Mouse (Mus musculus) hindbrain, embryonic 11.5 days (tissue): ENCODE data around the gene Slc7a6. TPM values are rescaled to one million over a fixed set of nuclear protein-coding genes. Genes with fewer than 3 reads are reported as not detected.

ENCODE experiments used
- ATAC-seq: fragments of 200-750 bp; cut with Nextera tagmentation; 2 replicates; pipeline ENCODE4 v1.8.0; 2017; ENCODE audit warnings: mild to moderate bottlenecking, moderate TSS enrichment, moderate library complexity; ENCODE audit not compliant: low FRiP score
- DNase-seq: peaks from one replicate; pipeline ENCODE4 v3.0.0-alpha.2; 2015; ENCODE audit warnings: low spot score
- H3K27ac ChIP-seq: fragments of 300-500 bp; sonication (generic); 2 replicates; pipeline ENCODE4 v1.5.1; 2014; ENCODE audit warnings: mild to moderate bottlenecking, low read depth, low read length
- H3K27me3 ChIP-seq: fragments of 300-500 bp; sonication (generic); 2 replicates; pipeline ENCODE4 v1.6.1; 2014; ENCODE audit warnings: mild to moderate bottlenecking, low read length, moderate library complexity, mixed read lengths; ENCODE audit not compliant: control insufficient read depth, insufficient read depth
- H3K36me3 ChIP-seq: fragments of 300-500 bp; sonication (generic); 2 replicates; pipeline ENCODE4 v1.6.1; 2014; ENCODE audit warnings: mild to moderate bottlenecking, low read length, moderate library complexity, mixed read lengths; ENCODE audit not compliant: control insufficient read depth, insufficient read depth
- H3K4me1 ChIP-seq: fragments of 300-500 bp; sonication (generic); replicated peaks from 2 replicates; pipeline ENCODE4 v1.6.1; 2014; ENCODE audit warnings: low read length, mixed read lengths; ENCODE audit not compliant: control insufficient read depth, insufficient read depth
- H3K4me2 ChIP-seq: fragments of 300-500 bp; sonication (generic); replicated peaks from 2 replicates; pipeline ENCODE4 v1.6.1; 2014; ENCODE audit warnings: mild to moderate bottlenecking, low read depth, low read length
- H3K4me3 ChIP-seq: fragments of 300-500 bp; sonication (generic); 2 replicates; pipeline ENCODE4 v1.5.1; 2014; ENCODE audit warnings: low read depth, low read length
- H3K9ac ChIP-seq: fragments of 300-500 bp; sonication (generic); 2 replicates; pipeline ENCODE4 v1.6.1; 2014; ENCODE audit warnings: low read depth, low read length
- H3K9me3 ChIP-seq: fragments of 300-500 bp; sonication (generic); 2 replicates; pipeline ENCODE4 v1.6.1; 2016; ENCODE audit warnings: low read length; ENCODE audit not compliant: control insufficient read depth
- WGBS: fragments of 180-500 bp; shearing (Covaris S2); extraction: QIAGEN DNeasy Blood & Tissue Kit; methylation state at CpG from one replicate; pipeline ENCODE4 v1.1.7; 2014; 5-methylcytosine and 5-hydroxymethylcytosine counted together
- polyA plus RNA-seq: library from polyadenylated mRNA; unstranded; fragments of >200 nt; fragmentation: Nextera tagmentation; extraction: Ambion mirVana; gene quantifications from 2 replicates; pipeline ENCODE4 v1.2.1, GENCODE M21; 2014

Gene Slc7a6
- polyA plus RNA-seq, 1 experiment from 2014 or later: 84.4 TPM

- peak within 1 kb of the TSS; percentile 54 for H3K4me3 ChIP-seq
- H3K27me3 ChIP-seq: no peaks in the 10 kb centered on the region
- WGBS: 2% methylated on average over 38 of the region's 38 CpGs
- ATAC-seq (peak; percentile 96), DNase-seq (peak; percentile 93)
- no peaks in the 10 kb centered on the region for H3K4me1 ChIP-seq
- H3K9me3 ChIP-seq: no peaks in the 10 kb centered on the region
- peak within 1 kb of the TSS; percentile 55 for H3K9ac ChIP-seq
- H3K36me3 ChIP-seq: no peaks in the 10 kb centered on the region
- H3K27ac ChIP-seq: no peak within 1 kb of the TSS
- peak within 1 kb of the TSS; percentile 55 for H3K4me2 ChIP-seq
Measured at GRCm38 (mm10) chr8:106149801-106150652, 18.6 kb upstream of the Slc7a6 start, which contains the start of gene Pla2g15. TSS of gene Pla2g15 (plus strand) at chr8:106150399.

GRCm38 (mm10) chr8:106150653-106151000 lies 18.0 kb upstream of the Slc7a6 start:
- WGBS: 22% methylated on average over 8 of the region's 8 CpGs
- Histone ChIP-seq H3K4me2 (peak overlapping the region; percentile 55), H3K27ac (no peak overlapping the region), H3K27me3 (no peaks in the 10 kb centered on the region), H3K9me3 (no peaks in the 10 kb centered on the region), H3K36me3 (no peaks in the 10 kb centered on the region), H3K4me1 (no peaks in the 10 kb centered on the region), H3K9ac (peak overlapping the region; percentile 55), H3K4me3 (peak overlapping the region; percentile 54)
- no peak for DNase-seq
- no peak for ATAC-seq

GRCm38 (mm10) chr8:106151041-106151440 lies 17.6 kb upstream of the Slc7a6 start:
- no peak for DNase-seq
- ATAC-seq: no peak
- Histone ChIP-seq H3K9ac (no peak overlapping the region), H3K27me3 (no peaks in the 10 kb centered on the region), H3K4me2 (peak overlapping the region; percentile 55), H3K27ac (no peak overlapping the region), H3K9me3 (no peaks in the 10 kb centered on the region), H3K4me1 (no peaks in the 10 kb centered on the region), H3K36me3 (no peaks in the 10 kb centered on the region), H3K4me3 (peak overlapping the region; percentile 54; the same call in 1 of the 2 replicates)
- WGBS: 87% methylated on average over 9 of the region's 9 CpGs

- Histone ChIP-seq H3K4me1 (no peaks in the 10 kb centered on the region), H3K27me3 (no peaks in the 10 kb centered on the region), H3K4me2 (no peak overlapping the region), H3K9me3 (no peaks in the 10 kb centered on the region), H3K36me3 (no peaks in the 10 kb centered on the region), H3K27ac (no peak overlapping the region), H3K4me3 (no peak overlapping the region), H3K9ac (no peak overlapping the region)
- 77% methylated on average over 4 of the region's 4 CpGs for WGBS
- no peak for ATAC-seq
- no peak for DNase-seq
Measured at GRCm38 (mm10) chr8:106152876-106153275, 15.8 kb upstream of the Slc7a6 start.

GRCm38 (mm10) chr8:106157419-106157818 lies 11.2 kb upstream of the Slc7a6 start:
- Histone ChIP-seq H3K27me3 (no peaks in the 10 kb centered on the region), H3K4me1 (no peaks in the 10 kb centered on the region), H3K27ac (no peak overlapping the region), H3K36me3 (no peaks in the 10 kb centered on the region), H3K4me2 (no peak overlapping the region), H3K9ac (no peak overlapping the region), H3K4me3 (no peak overlapping the region), H3K9me3 (no peaks in the 10 kb centered on the region)
- ATAC-seq (no peak), DNase-seq (no peak)
- WGBS: 92% methylated on average over 1 of the region's 1 CpGs

- no peaks in the 10 kb centered on the region for H3K4me1 ChIP-seq
- no peak overlapping the region for H3K9ac ChIP-seq
- no peaks in the 10 kb centered on the region for H3K9me3 ChIP-seq
- DNase-seq: no peak
- H3K36me3 ChIP-seq: no peaks in the 10 kb centered on the region
- 93% methylated on average over 10 of the region's 10 CpGs for WGBS
- no peak for ATAC-seq
- H3K4me3 ChIP-seq: no peak overlapping the region
- no peak overlapping the region for H3K4me2 ChIP-seq
- no peak overlapping the region for H3K27ac ChIP-seq
- no peaks in the 10 kb centered on the region for H3K27me3 ChIP-seq
Measured at GRCm38 (mm10) chr8:106158381-106158780, 10.3 kb upstream of the Slc7a6 start.

- no peak overlapping the region for H3K4me2 ChIP-seq
- H3K9me3 ChIP-seq: no peaks in the 10 kb centered on the region
- no peaks in the 10 kb centered on the region for H3K27me3 ChIP-seq
- no peak for ATAC-seq
- H3K27ac ChIP-seq: no peak overlapping the region
- no peak for DNase-seq
- 86% methylated on average over 6 of the region's 6 CpGs for WGBS
- H3K4me3 ChIP-seq: no peak overlapping the region
- H3K9ac ChIP-seq: no peak overlapping the region
- H3K4me1 ChIP-seq: no peaks in the 10 kb centered on the region
- H3K36me3 ChIP-seq: no peaks in the 10 kb centered on the region
Measured at GRCm38 (mm10) chr8:106159876-106160275, 8.8 kb upstream of the Slc7a6 start.

- Histone ChIP-seq H3K4me1 (peaks cover 3% of the 10 kb centered on the region; the same call in 1 of the 2 replicates), H3K4me2 (no peak overlapping the region), H3K9me3 (no peaks in the 10 kb centered on the region), H3K27ac (no peak overlapping the region), H3K36me3 (no peaks in the 10 kb centered on the region), H3K27me3 (no peaks in the 10 kb centered on the region), H3K9ac (no peak overlapping the region), H3K4me3 (no peak overlapping the region)
- 95% methylated on average over 9 of the region's 9 CpGs for WGBS
- ATAC-seq: no peak
- DNase-seq: no peak
Measured at GRCm38 (mm10) chr8:106163251-106163650, 5.4 kb upstream of the Slc7a6 start.

- Histone ChIP-seq H3K9ac (no peak overlapping the region), H3K27ac (no peak overlapping the region), H3K4me1 (peaks cover 3% of the 10 kb centered on the region; the same call in 1 of the 2 replicates), H3K36me3 (no peaks in the 10 kb centered on the region), H3K9me3 (no peaks in the 10 kb centered on the region), H3K27me3 (no peaks in the 10 kb centered on the region), H3K4me2 (no peak overlapping the region), H3K4me3 (no peak overlapping the region)
- 52% methylated on average over 4 of the region's 4 CpGs for WGBS
- DNase-seq (peak; percentile 81), ATAC-seq (no peak)
Measured at GRCm38 (mm10) chr8:106165460-106165859, 3.2 kb upstream of the Slc7a6 start.
